Mouse (Mus musculus): ENCODE measurements around the gene Shc3.

The Shc3 gene

DNA sequence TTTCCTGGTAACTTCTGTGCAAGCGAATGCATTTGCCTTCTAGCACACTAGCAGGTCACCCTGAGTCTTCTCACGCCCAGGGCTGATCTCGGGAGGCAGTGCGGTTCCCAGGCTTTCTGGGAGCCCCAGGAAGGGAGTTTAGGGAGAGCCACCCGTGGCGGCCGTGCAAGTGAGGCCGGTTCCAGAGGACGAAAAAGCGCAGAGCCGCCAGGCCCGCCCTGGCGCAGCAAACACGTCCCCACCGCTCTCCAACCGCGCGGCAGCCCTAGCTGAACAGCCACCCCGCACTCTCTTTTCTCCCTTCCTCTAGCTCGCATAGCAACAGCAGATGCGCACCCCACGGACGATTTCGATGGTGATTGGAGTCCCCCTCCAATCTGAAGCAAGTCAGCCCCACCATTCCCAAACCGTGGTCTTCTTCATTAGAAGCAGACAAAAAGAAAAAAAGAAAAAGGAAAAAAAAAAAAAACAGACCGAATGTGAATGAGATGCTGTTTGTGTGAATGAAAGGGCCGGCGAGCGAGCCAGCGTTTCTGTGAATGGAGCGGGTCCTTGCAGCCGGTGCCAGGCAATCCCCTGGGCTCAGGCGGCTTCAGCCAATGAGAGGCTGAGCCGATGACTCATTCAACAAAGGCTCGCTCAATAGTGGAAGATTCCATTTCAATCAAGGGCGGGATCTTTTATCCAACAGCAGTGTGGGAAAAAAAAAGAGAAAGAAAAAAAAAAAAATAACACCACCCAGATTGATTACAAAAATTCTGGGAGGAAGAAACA lies at the start of gene Shc3:
Gene Shc3 (minus strand): TSS at position 509 of the 774 bp plus-strand sequence.
- no peak for DNase-seq

DNA sequence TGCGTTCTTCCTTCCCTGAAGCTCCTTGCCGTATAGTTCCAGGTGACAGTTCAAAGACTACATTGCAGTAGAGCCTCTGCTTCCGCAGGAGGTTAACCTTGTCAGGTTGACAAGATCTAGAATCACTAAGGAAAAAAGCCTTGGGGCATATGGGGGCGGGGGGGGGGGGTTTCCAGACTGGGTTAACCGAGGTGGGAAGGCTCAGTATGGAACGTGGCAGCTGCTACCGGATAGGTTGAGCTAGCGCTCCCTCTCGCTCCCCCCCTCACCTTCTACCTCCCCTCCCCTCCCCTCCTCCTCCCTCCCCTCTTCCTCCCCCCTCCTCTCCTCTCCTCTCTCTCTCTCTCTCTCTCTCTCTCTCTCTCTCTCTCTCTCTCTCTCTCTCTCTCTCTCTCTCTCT lies 49.4 kb upstream of the Shc3 start:
- DNase-seq = no peak

DNA sequence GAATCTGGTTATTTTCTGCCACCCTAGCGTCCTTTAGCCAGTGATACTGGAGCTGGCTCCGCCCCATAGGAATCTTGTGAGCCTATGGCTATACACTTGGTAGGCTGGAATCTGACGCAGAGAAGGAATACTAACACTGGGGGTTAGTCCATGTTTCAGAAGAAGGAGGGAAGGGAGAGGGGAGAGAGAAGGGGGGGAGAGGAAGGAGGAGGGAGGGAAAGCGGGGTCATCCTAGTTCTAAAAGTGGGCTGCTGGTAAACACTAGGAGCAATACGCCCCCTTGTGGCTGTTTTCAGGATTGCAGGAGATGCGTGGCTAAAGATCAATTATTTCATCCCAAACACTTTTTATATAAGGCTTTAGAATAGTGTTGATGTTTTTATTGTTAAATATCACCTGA lies 48.6 kb upstream of the Shc3 start:
- DNase-seq = peak; percentile 42

DNA sequence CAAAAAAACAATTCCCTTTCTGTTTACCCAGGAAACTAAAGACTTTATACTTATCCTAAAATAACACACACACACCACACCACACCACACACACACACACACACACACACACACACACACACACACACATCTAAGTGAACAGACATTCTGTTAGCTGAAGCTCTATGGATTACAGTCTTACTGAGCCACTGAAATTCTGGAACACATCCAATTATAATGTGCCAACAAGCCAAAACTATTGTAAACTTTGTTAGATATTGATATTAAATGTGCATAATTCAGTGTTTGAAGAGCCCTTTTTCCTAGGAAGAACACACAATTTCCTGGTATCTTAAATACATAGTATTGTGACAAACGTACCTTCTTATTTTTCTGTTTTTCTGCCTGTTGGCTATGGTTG lies 48.1 kb upstream of the Shc3 start:
- DNase-seq = no peak

DNA sequence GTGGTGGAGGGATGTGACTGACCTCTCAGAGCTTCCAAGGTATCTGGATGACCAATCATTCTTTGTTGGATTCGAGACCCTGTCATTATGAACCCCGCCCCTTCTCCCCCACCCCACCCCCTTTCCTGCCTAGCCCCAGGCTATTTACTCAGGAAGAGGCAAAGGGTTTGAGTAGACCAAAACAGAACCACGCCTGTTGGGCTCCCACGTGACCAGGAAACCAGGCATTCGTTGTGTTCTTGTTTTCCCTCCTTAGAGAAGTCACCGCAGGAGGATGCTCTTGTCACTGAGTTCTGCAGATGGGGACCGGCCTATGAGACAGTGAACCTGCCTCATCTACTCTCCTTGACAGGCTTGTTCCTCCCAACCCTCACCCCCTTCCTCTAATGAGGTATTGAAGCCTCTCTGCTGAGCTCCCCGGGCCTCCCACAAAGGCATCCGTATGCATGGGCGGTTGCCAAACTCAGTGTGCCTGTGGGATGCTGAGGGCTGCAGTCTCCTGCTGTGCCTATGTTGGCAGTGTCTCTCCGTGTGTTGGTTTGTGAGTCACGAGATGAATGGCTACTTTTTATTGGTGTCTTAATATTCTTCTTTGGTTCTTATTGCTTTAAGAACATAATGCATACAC lies 47.3 kb upstream of the Shc3 start:
- DNase-seq = no peak

DNA sequence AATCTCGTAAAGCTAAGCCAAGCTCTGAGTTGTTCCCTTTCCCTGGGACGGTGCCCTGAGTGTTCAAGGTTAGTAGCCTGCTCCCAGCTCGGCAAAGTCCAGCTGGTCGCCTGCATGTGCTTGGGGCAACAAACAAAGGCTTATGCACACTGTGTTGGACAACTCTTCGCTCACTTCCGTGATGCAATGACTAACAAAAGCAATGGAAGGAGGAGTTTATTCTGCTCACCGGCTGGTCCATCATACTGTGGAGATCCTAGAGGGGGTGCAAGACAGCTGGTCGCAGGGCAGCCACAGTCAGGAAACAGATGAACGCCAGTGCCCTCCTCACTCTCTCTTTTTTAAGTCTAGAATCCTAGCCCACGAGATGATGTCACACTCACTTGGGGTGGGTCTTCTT lies 46.6 kb upstream of the Shc3 start:
- no peak for DNase-seq

DNA sequence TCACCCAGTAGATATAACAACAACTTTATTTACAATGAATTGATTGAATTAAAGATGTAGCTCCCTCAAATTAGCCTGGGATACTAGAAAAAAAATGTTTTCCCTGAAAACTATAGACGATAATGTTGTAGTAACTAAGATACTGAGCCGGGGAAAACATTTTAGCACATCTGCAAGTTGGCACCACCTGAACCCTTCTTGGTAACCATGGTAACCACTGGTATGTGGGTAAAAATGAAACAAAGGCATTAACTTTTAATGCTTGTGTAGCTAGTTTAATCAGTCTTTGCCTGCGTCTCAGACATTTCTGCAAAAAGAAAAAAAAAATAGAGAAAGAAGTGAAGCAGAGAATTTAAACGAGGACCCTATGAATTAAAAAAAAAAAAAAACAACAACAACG lies 42.3 kb upstream of the Shc3 start:
- no peak for DNase-seq

DNA sequence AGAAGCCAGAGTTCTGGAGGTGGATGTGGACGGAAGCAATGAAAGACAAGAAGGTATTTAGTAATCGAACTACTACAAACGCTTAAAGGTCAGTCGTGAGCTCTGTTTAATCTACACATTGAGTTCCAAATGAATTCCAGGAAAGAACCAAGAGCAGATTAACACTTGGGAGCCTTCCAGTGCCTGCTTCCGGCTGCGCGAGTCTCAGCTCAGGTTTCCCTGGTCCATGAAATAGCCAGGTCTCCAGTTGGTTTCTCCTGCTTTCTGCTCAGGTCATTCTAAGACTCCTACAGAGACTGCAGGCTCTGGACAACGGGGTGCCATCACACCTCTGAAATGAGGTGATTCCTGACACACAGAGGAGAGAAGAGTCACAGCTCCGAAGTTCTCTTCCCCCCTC lies 41.8 kb upstream of the Shc3 start:
- no peak for DNase-seq

DNA sequence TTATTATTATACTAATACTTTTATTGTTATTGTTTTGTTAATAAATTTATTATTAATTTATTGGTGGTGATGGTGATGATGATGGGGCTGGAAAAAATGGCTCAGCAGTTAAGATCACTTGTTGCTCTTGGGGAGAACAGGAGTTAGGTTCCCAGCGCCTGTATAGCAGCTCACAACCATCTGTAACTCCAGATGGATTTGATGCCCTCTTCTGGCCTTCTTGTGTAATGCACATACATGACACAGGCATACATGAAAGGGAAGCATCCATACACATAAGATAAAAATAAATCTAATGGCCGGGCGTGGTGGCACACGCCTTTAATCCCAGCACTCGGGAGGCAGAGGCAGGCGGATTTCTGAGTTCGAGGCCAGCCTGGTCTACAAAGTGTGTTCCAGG lies 40.0 kb upstream of the Shc3 start:
- no peak for DNase-seq

DNA sequence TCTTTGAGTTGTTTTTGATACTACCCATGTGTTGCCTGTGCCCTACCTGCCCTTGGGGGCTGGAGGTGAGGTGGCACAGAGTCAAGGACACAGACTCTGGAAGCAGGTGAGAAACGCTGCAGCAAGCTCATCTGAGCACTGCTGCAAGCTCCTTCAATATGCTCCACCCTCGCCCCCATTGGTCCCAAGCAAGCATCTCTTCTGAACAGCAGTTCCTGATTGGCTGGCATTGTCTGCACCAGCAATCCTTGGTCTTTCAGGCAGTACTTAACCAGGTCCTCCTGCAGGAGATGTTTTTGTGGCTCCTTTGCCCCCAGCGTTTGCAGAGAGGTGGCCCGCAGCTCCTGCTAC lies 34.6 kb upstream of the Shc3 start:
- no peak for DNase-seq

DNA sequence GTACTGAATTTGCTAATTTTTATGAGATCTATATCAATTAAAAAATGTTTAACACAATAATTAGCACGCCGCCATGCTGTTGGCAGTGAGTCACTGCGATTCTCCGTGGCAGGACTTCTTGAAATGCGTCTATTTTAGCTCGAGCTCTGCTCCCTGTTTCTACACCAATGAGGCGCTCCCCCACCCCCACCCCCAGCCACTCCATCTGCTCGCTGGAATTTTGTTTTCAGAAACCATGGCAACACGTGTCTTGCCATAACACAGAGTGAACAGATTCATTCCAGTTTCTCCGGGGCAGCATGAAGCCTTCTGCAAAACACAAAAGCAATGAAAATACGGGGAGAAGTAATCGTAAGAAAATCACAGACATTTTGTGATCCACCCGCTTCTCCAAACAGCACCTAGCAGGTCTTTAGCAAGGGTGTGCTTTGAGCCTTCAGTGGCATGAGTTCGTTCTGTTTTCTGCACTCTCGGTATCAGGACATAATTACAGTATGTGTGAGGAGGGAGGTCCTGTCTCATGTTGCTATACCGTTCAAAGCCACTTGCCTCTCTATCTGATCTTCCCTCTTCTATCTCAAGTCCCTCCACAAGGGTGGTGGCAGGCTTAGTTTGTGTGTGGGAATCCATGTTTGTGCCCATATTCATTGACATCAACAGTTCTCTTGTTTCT lies 34.1 kb upstream of the Shc3 start:
- DNase-seq = no peak

DNA sequence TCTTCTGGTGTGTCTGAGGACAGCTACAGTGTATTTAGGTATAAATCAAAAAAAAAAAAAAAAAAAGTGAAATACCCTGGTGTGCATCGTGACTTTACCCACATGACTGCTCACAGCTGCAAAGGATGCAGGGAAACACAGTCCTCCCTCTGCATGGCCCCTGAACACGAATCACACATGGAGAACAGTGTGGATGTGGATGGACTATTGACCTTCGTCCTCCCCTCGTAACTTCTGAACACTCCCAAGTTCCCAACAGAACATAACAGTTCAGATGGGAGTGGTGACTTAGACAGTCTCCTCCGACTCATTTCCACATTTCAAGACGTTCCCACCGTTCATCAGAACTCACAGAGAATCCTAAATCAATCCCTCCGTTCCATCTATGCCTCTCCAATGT lies 33.5 kb upstream of the Shc3 start:
- no peak for DNase-seq

DNA sequence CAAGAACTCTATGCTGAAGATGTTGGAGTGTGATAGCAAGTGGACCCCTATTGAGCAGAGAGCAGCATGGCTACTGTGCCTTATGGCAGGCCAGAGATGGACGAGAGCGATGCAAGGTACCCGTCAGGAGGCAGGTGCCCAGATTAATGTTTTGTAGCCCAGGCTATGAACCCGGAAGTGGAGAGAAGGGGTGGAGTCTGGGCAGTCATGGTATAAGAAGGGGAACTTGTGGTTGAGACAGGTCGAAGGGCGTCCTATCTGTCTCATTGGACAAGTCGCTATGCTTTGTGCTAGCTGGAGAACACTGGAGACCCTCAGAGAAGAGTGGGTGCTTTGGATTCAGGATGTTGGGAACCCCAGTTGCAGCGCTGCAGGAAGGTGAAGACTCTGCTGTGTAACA lies 30.9 kb upstream of the Shc3 start:
- no peak for DNase-seq

DNA sequence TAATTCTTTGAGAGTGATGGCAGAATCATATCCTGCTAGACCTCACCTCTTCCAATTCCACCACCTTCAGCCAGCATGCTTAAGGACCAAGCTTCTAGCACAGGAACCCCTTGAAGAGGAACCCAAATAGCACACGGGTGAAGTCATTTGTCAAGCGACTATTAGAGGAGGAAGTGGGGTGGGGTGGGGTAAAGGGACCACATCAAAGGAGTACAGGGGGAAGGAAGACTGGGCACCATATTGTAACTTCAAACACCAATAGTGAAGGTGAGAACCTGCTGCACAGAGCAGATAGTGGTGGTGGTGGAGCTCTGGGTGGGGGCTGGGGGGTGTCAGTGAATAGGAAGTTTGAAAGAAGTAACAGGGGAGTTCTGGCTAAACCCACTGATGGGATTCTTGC lies 28.8 kb upstream of the Shc3 start:
- DNase-seq = no peak

DNA sequence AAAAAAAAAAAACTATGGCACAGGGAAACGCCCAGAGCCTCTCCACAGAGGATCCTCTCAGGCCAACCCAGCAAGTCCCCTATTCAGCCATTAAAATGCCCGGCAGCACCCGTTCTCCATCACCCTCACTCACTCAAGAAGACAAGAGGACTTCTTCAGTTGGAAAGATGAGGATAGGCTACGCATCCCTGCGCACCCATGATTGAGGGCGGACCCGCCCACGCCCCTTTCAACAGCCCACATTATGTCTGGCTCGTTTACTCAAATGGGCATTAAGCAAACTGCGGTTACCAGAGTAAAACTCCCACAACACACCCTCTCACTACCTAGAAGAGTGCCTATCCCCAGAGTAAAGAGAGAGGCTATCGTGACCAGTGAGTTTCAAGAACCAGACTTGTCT lies 26.2 kb upstream of the Shc3 start:
- DNase-seq = no peak

DNA sequence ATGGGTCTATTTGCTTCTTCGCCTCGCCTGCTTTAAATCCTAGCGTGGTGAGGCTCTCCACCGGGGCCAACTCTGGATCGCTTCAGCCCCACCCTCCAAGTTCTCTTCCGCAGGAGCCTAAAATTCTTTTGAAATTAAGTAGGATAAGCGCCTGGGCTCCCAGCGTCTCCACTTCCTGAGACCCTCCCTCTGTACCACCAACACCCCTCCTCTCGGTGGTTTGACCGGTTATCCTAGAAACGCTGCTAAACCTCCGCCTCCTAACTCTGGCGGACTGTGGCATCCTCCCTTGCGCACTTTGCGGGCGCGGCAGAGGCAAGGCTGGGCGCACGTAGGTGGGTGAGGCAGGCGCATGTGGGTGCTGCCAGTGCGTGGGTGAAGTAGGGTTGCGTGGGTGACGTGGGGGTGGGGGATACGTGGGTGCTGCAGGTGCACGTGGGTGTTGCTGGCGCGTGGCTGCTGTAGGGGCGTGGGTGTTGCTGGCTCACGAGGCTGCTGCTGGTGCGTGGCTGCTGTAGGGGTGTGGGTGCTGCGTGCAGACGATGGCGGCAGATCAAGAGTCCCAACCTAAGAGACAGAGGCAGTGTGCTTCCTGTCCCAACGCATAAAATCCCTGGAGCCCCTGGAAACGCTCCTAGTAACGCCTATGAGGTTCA lies 25.6 kb upstream of the Shc3 start:
- DNase-seq = no peak

DNA sequence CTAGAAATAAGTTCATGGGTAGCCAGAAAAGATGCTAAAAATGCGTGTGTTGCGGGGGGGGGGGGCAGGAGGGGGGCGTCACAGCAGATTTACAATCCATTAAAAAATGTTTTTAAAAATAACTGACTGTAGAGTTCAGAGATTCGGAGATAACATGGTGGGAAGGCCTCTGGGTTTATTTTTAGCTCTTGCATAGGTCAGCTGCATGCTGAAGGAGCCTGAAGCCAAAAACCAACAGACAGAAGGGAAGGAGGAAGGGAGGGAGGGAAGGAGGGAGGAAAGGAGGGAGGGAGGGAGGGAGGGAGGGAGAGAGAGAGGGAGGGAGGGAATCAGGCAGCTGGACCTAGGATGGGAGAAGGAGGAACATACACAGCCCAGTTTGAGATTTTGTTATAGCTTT lies 18.8 kb upstream of the Shc3 start:
- DNase-seq = no peak

DNA sequence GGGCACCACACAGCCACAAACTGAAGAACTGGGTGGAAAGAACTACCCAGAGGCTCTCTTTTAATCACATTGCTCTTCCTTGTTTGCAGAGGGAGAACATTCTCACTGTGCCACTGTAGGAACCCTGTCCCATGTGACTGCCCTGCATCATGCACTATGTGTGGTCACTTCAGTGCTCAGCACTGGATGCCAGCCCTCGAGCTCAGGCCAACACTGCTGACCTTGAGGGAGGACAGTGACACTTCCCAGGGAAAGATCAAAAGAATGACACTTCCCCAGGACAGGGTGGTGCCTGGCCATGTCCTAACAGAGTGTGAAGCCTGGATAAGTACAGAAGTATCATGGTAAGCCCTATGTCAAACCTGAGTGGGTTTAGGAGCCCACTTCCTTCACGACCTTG lies 13.0 kb upstream of the Shc3 start:
- DNase-seq = no peak

DNA sequence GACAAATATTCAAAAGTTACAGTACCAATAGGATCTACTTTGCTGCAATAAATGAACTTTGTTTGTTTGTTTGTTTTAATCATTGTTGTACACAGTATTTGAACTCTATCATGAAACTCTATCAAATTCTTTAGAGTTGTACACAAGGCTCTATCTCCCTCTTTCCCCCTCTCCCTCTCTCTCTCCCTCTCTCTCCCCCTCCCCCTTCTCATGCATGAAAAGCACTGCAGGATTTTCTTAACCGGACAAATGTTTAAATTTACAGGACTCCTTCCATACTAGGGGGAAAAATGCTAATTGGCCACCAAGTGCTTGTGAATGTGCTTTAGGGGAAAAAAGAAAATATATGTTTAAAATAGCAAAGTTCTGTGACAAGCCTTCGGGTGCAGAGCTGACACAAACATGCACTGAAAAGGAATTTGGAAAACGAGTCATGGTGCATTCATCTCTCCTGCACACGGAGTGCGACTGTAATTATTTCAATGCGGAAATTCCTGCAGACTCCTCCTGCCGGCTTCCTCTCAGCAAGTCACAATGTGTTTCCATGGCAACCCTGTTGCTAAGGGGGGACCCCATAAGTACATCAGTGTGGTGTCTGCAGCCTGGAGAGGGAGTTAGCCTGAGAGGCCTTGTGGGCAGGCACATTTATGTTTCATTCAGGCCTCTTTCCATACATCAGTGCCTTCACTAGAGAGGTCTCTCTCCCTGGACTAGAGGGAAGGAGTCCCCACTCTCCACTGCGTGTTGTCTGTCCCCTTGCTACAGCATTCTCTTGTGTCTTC lies 11.2 kb upstream of the Shc3 start:
- no peak for DNase-seq

DNA sequence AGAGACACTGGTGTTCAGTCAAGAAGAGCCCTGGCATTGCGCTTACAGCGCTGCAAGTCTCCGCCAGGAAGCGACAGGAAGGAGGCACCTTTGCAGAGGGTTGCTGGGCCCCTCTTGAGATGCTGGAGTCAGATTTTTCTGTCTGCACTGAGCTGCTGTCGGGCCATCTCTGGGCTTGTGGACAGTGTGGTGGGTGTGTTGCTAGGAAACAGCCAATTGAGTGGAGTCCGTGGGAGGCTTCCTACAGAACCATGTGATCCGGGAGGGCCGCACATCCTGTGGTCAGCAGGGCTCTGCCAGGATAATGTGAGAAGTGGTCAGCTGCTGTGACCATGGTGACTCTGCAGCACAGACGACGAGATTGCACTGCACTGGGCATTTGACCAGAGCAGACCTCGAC lies 4.6 kb upstream of the Shc3 start:
- DNase-seq = no peak

DNA sequence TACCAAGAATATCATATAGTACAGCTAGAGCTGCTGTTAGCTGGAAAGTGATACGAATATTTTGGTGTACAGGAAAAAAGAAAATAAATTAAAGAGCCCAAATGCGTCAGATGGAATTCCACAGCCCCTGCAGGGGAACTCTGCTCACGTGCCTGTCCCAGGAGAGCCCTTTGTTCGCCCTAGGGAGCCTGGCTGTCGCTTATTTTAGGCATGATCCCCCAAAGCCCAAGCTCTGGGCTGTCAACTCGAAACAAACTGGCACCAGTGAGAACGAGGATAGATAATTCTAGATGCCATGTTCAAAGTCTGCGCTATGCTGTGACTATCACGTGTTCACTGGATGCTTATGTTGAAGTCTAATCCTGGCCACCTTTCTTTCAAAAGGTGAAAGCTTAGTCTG lies 892 bp upstream of the Shc3 start:
- no peak for DNase-seq

DNA sequence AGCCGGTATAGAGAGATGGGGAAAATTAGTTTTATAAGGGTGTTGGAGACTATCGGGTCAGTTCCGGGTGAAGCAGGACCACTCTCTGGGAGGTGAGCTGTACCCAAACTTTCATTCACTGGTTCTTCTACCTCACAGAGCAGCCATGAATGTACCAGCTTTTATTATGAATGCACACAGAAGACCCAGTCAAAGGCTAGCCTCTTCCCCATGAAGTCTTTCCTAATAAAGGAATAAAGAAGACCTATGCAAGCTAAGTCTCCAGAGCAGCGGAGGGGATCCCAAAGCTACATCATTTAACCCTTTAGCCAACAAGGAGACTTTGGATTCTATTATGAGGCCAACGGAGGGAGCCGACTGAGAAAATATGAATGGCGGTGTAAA lies 458 bp upstream of the Shc3 start:
- DNase-seq = no peak

DNA sequence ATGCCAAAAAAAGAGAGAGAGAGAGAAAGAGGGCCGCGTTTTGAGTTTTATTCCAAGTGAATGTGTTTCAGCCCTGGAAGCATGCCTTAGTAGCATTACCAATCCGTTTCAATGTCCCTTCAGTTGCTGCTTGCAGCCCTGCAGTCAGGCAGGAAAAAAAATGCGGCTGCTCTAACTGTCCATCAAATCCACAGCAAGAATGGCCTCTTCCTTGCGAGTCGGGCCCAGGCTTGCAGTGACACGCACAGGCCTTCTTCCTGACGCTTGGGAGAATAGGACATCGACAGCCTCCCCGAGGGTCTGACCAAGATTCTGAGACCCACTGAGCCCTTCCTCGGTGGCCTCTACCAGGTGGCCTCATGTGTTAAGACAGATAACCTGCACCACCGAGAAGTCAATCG lies 718 bp downstream of the Shc3 start:
- no peak for DNase-seq
